Mouse (Mus musculus) neural tube, embryonic 13.5 days (tissue): ENCODE measurements around the gene Olfr549. TPM values are rescaled to one million over a fixed set of nuclear protein-coding genes. Genes with fewer than 3 reads are reported as not detected.

Source experiments
- ATAC-seq: fragments of 200-750 bp; cut with Nextera tagmentation; 2 replicates; pipeline ENCODE4 v1.8.0; 2017; ENCODE audit warnings: low read depth, mild to moderate bottlenecking, moderate TSS enrichment, moderate library complexity
- H3K27ac ChIP-seq: fragments of 300-500 bp; sonication (generic); replicated peaks from 2 replicates; pipeline ENCODE4 v1.5.1; 2015; ENCODE audit warnings: moderate library complexity, mild to moderate bottlenecking, inconsistent platforms
- H3K27me3 ChIP-seq: fragments of 300-500 bp; sonication (generic); 2 replicates; pipeline ENCODE4 v1.6.1; 2015; ENCODE audit warnings: mild to moderate bottlenecking, inconsistent platforms
- H3K36me3 ChIP-seq: fragments of 300-500 bp; sonication (generic); 2 replicates; pipeline ENCODE4 v1.6.1; 2015; ENCODE audit warnings: mild to moderate bottlenecking, inconsistent platforms
- H3K4me1 ChIP-seq: fragments of 300-500 bp; sonication (generic); replicated peaks from 2 replicates; pipeline ENCODE4 v1.6.1; 2015; ENCODE audit warnings: inconsistent platforms
- H3K4me2 ChIP-seq: fragments of 300-500 bp; sonication (generic); 2 replicates; pipeline ENCODE4 v1.6.1; 2015; ENCODE audit warnings: inconsistent platforms, mild to moderate bottlenecking, moderate library complexity
- H3K4me3 ChIP-seq: fragments of 300-500 bp; sonication (generic); 2 replicates; pipeline ENCODE4 v1.5.1; 2015; ENCODE audit warnings: mild to moderate bottlenecking, inconsistent platforms
- H3K9ac ChIP-seq: fragments of 300-500 bp; sonication (generic); 2 replicates; pipeline ENCODE4 v1.6.1; 2015; ENCODE audit warnings: moderate library complexity, mild to moderate bottlenecking, inconsistent platforms
- H3K9me3 ChIP-seq: fragments of 300-500 bp; sonication (generic); 2 replicates; pipeline ENCODE4 v1.6.1; 2016; ENCODE audit warnings: inconsistent platforms
- WGBS: fragments of 180-500 bp; shearing (Covaris S2); methylation state at CpG from one replicate; pipeline ENCODE4 v1.1.7; 2015; 5-methylcytosine and 5-hydroxymethylcytosine counted together
- polyA plus RNA-seq: library from polyadenylated mRNA; unstranded; fragments of >200 nt; fragmentation: Nextera tagmentation; extraction: Ambion mirVana; gene quantifications from 2 replicates; pipeline ENCODE4 v1.2.1, GENCODE M21; 2015

The Olfr549 gene
- polyA plus RNA-seq, 1 experiment from 2014 or later = not detected

- Histone ChIP-seq H3K36me3 (no peaks in the 10 kb centered on the region), H3K4me2 (no peak within 1 kb of the TSS), H3K4me1 (no peaks in the 10 kb centered on the region), H3K9ac (no peak within 1 kb of the TSS), H3K4me3 (no peak within 1 kb of the TSS), H3K27ac (no peak within 1 kb of the TSS), H3K27me3 (no peaks in the 10 kb centered on the region), H3K9me3 (no peaks in the 10 kb centered on the region)
- ATAC-seq = no peak
- WGBS = 81% methylated on average over 1 of the region's 1 CpGs
Measured at GRCm38 (mm10) chr7:102534449-102534848, 15.2 kb upstream of the Olfr549 start, which contains the start of gene Olfr547. Olfr547 (plus strand) TSS chr7:102534749.

- WGBS = 86% methylated on average over 2 of the region's 2 CpGs
- H3K27me3 ChIP-seq = no peaks in the 10 kb centered on the region
- H3K4me2 ChIP-seq = no peak within 1 kb of the TSS
- no peak within 1 kb of the TSS for H3K9ac ChIP-seq
- H3K27ac ChIP-seq = no peak within 1 kb of the TSS
- no peak within 1 kb of the TSS for H3K4me3 ChIP-seq
- H3K4me1 ChIP-seq = no peaks in the 10 kb centered on the region
- no peaks in the 10 kb centered on the region for H3K9me3 ChIP-seq
- H3K36me3 ChIP-seq = no peaks in the 10 kb centered on the region
- ATAC-seq = no peak
Measured at GRCm38 (mm10) chr7:102540596-102540995, 9.1 kb upstream of the Olfr549 start, which contains the start of gene Olfr548-ps1. Olfr548-ps1 (plus strand) TSS chr7:102540896.

- H3K9me3 ChIP-seq = no peaks in the 10 kb centered on the region
- ATAC-seq = no peak
- WGBS = 64% methylated on average over 3 of the region's 3 CpGs
Measured at GRCm38 (mm10) chr7:102541251-102541650, 8.4 kb upstream of the Olfr549 start.

DNA sequence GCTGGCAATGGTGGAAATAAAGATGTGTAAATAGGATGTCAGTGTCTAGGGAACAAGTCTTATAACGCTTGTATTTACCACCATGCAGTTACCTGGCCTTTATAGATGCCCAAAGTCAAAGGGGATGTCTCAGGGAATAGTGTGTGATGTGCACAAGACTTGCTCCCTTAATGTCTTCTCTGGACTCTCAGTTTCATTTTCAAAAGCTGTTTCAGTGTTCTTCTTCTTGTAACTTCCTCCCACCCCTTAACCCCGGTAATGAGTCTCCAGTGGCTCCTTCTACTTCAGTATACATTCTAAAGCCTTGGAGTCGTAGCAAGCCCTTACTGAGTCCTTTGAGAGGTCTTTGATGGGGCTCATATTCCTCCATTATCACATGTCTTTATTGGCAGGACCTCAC, 3.6 kb downstream of the Olfr549 start:
- no peaks in the 10 kb centered on the region for H3K4me1 ChIP-seq
- H3K9ac ChIP-seq = no peak overlapping the region
- no peak overlapping the region for H3K4me2 ChIP-seq
- no peaks in the 10 kb centered on the region for H3K36me3 ChIP-seq
- H3K27me3 ChIP-seq = no peaks in the 10 kb centered on the region
- ATAC-seq = no peak
- H3K27ac ChIP-seq = no peak overlapping the region
- WGBS = 75% methylated on average over 3 of the region's 3 CpGs
- no peaks in the 10 kb centered on the region for H3K9me3 ChIP-seq
- H3K4me3 ChIP-seq = no peak overlapping the region

More at GRCm38 (mm10) chr7:102541251-102541650, 8.4 kb upstream of the Olfr549 start:
- H3K4me1 ChIP-seq = no peaks in the 10 kb centered on the region
- no peaks in the 10 kb centered on the region for H3K36me3 ChIP-seq
- no peak overlapping the region for H3K4me2 ChIP-seq
- H3K27me3 ChIP-seq = no peaks in the 10 kb centered on the region
- no peak overlapping the region for H3K9ac ChIP-seq
- no peak overlapping the region for H3K4me3 ChIP-seq
- H3K27ac ChIP-seq = no peak overlapping the region

GRCm38 (mm10) chr7:102564999-102565997, 15.6 kb downstream of the Olfr549 start, which contains the start of gene Trim21:
Trim21 (minus strand) TSS chr7:102565486.
- no peaks in the 10 kb centered on the region for H3K27me3 ChIP-seq
- H3K9ac ChIP-seq = peak within 1 kb of the TSS; percentile 22; the same call in 1 of the 2 replicates
- H3K4me1 ChIP-seq = peaks cover 4% of the 10 kb centered on the region; the same call in 1 of the 2 replicates
- no peak within 1 kb of the TSS for H3K27ac ChIP-seq
- H3K9me3 ChIP-seq = no peaks in the 10 kb centered on the region
- H3K4me2 ChIP-seq = peak within 1 kb of the TSS; percentile 50
- H3K4me3 ChIP-seq = peak within 1 kb of the TSS; percentile 37
- WGBS = 22% methylated on average over 10 of the region's 10 CpGs
- ATAC-seq = no peak; the same call in 1 of the 2 replicates
- no peaks in the 10 kb centered on the region for H3K36me3 ChIP-seq

DNA sequence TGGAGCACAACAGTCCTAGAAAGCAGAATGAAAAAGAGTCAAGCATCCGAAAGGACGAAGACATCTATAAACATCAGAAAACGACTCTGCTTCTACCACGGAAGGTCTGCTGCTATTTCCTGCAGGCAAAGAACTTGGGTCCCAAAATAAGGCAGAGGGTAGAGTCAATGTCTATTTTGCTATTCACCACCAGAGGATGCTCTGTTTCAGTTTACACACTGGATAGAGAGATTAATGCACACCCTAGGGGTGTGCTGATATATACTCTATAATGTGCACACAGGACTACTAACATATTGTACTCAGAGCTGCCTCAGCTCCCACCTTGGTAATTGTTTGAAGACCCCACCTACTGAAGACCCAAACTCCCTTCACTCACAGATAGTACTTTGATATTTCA, 16.5 kb downstream of the Olfr549 start:
- Histone ChIP-seq H3K4me2 (no peak overlapping the region), H3K36me3 (no peaks in the 10 kb centered on the region), H3K27me3 (no peaks in the 10 kb centered on the region), H3K9ac (no peak overlapping the region), H3K4me1 (peaks cover 4% of the 10 kb centered on the region; the same call in 1 of the 2 replicates), H3K4me3 (no peak overlapping the region), H3K9me3 (no peaks in the 10 kb centered on the region), H3K27ac (no peak overlapping the region)
- WGBS = 92% methylated on average over 4 of the region's 4 CpGs
- no peak for ATAC-seq

DNA sequence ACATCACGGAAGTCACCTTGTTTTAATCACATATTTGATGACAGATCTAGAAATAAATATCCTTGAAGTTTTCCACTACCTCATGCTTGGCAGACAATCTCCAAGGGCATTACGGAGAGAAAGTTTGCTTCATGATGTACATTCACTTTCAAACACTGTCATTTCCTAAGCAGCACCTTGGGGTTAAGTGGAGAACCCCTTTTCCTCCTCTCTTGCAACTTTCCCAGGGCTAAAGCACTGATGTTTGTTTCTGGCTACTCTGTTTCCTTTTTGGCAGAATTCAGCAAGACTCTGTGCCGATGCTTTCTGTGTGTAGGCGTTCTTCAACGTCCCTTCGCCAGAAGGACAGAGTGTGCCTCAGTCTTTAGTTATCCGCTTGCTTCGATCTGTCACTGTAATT, 21.5 kb downstream of the Olfr549 start, which contains the start of gene Olfr550:
Gene Olfr550 (plus strand): TSS at position 301 of the 400 bp plus-strand sequence.
- H3K27ac ChIP-seq = no peak within 1 kb of the TSS
- H3K9ac ChIP-seq = no peak within 1 kb of the TSS
- no peak for ATAC-seq
- no peak within 1 kb of the TSS for H3K4me3 ChIP-seq
- H3K4me1 ChIP-seq = peaks cover 6% of the 10 kb centered on the region
- no peaks in the 10 kb centered on the region for H3K36me3 ChIP-seq
- no peak within 1 kb of the TSS for H3K4me2 ChIP-seq
- H3K9me3 ChIP-seq = no peaks in the 10 kb centered on the region
- no peaks in the 10 kb centered on the region for H3K27me3 ChIP-seq
- WGBS = 94% methylated on average over 8 of the region's 8 CpGs

DNA sequence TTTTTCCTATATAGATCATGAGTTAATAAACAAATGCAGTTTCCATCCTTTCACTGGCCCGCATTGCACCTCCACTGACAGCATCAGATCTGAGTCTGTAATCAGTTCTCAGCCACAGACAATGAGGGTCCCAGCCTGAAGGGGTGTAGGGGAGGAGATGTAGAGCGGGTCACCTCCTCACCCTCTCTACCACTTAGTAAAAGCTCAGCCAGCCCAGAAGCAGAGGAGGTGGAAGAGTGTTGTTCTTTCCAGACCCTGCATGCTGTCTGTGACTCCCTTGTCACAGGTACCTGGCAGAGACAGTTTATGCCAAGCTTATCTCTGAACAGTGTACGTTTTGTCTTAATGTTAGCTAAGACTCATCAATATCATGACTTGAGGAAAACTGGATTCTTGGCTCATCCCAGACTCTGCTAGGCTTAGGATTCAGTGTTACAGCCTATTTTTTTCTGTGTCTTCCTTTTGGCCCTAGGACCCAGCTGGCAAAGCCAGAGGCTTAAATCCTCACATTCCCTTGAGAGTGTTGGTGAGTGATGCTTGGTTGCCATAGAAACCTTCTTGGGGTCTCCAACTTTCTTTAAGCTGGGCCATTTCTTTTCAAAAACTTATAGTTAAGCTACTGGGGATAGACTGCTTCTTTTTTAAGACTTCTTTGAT, 23.6 kb downstream of the Olfr549 start:
- no peak; the same call in 1 of the 2 replicates for ATAC-seq

DNA sequence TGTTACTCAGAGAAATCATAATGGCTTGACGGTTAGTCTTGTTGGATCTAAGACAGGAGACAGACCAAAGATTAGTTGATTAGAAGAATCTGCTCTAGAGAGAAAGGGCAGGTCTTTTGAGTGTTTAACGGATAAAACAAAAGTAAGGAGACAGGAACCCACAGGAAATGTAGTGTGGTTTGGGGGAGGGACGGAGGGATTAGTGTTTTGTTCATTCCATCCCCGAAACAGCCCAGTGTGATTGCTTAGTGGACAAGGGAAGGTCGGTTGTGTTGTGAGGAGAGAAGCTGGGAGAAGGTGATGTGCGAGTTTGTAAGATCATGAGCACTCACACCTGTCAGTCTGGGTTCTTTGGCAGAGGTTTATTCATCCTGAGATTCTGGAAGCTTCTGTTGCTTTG, 26.3 kb downstream of the Olfr549 start:
- Histone ChIP-seq H3K9me3 (no peaks in the 10 kb centered on the region), H3K4me1 (peaks cover 6% of the 10 kb centered on the region), H3K4me3 (no peak overlapping the region), H3K36me3 (no peaks in the 10 kb centered on the region), H3K9ac (no peak overlapping the region), H3K4me2 (no peak overlapping the region), H3K27ac (no peak overlapping the region), H3K27me3 (no peaks in the 10 kb centered on the region)
- no peak for ATAC-seq
- 78% methylated on average over 6 of the region's 6 CpGs for WGBS

More for the DNA sequence above, 23.6 kb downstream of the Olfr549 start:
- H3K4me1 ChIP-seq = peaks cover 6% of the 10 kb centered on the region
- H3K4me3 ChIP-seq = no peak overlapping the region
- no peak overlapping the region for H3K9ac ChIP-seq
- no peak overlapping the region for H3K27ac ChIP-seq
- H3K9me3 ChIP-seq = no peaks in the 10 kb centered on the region
- H3K4me2 ChIP-seq = no peak overlapping the region
- H3K27me3 ChIP-seq = no peaks in the 10 kb centered on the region
- no peaks in the 10 kb centered on the region for H3K36me3 ChIP-seq
- 77% methylated on average over 3 of the region's 3 CpGs for WGBS

- no peak for ATAC-seq
- Histone ChIP-seq H3K4me1 (no peaks in the 10 kb centered on the region), H3K9ac (no peak within 1 kb of the TSS), H3K4me2 (no peak within 1 kb of the TSS), H3K9me3 (no peaks in the 10 kb centered on the region), H3K36me3 (no peaks in the 10 kb centered on the region), H3K4me3 (no peak within 1 kb of the TSS), H3K27me3 (no peaks in the 10 kb centered on the region), H3K27ac (no peak within 1 kb of the TSS)
- 95% methylated on average over 3 of the region's 3 CpGs for WGBS
Measured at GRCm38 (mm10) chr7:102591786-102592185, 42.1 kb downstream of the Olfr549 start, which contains the start of gene Olfr551. Olfr551 (minus strand) TSS chr7:102591886.

- Histone ChIP-seq H3K4me1 (no peaks in the 10 kb centered on the region), H3K27me3 (no peaks in the 10 kb centered on the region), H3K27ac (no peak within 1 kb of the TSS), H3K36me3 (no peaks in the 10 kb centered on the region), H3K9me3 (no peaks in the 10 kb centered on the region), H3K4me3 (no peak within 1 kb of the TSS), H3K9ac (no peak within 1 kb of the TSS), H3K4me2 (no peak within 1 kb of the TSS)
- WGBS = 77% methylated on average over 1 of the region's 1 CpGs
- ATAC-seq = 0 out of 2 replicates have a peak, but pooled peaks have one; percentile 15
Measured at GRCm38 (mm10) chr7:102597378-102598031, 47.8 kb downstream of the Olfr549 start, which contains the start of gene Olfr552. Olfr552 (plus strand) TSS chr7:102597770.
